Mouse (Mus musculus) neural tube, embryonic 13.5 days (tissue): ENCODE data around the gene Gadd45g. TPM values are rescaled to one million over a fixed set of nuclear protein-coding genes. Genes with fewer than 3 reads are reported as not detected.

Source experiments
- ATAC-seq: fragments of 200-750 bp; cut with Nextera tagmentation; 2 replicates; pipeline ENCODE4 v1.8.0; 2017; ENCODE audit warnings: low read depth, mild to moderate bottlenecking, moderate TSS enrichment, moderate library complexity
- H3K27ac ChIP-seq: fragments of 300-500 bp; sonication (generic); replicated peaks from 2 replicates; pipeline ENCODE4 v1.5.1; 2015; ENCODE audit warnings: moderate library complexity, mild to moderate bottlenecking, inconsistent platforms
- H3K27me3 ChIP-seq: fragments of 300-500 bp; sonication (generic); 2 replicates; pipeline ENCODE4 v1.6.1; 2015; ENCODE audit warnings: mild to moderate bottlenecking, inconsistent platforms
- H3K36me3 ChIP-seq: fragments of 300-500 bp; sonication (generic); 2 replicates; pipeline ENCODE4 v1.6.1; 2015; ENCODE audit warnings: mild to moderate bottlenecking, inconsistent platforms
- H3K4me1 ChIP-seq: fragments of 300-500 bp; sonication (generic); replicated peaks from 2 replicates; pipeline ENCODE4 v1.6.1; 2015; ENCODE audit warnings: inconsistent platforms
- H3K4me2 ChIP-seq: fragments of 300-500 bp; sonication (generic); 2 replicates; pipeline ENCODE4 v1.6.1; 2015; ENCODE audit warnings: inconsistent platforms, mild to moderate bottlenecking, moderate library complexity
- H3K4me3 ChIP-seq: fragments of 300-500 bp; sonication (generic); 2 replicates; pipeline ENCODE4 v1.5.1; 2015; ENCODE audit warnings: mild to moderate bottlenecking, inconsistent platforms
- H3K9ac ChIP-seq: fragments of 300-500 bp; sonication (generic); 2 replicates; pipeline ENCODE4 v1.6.1; 2015; ENCODE audit warnings: moderate library complexity, mild to moderate bottlenecking, inconsistent platforms
- H3K9me3 ChIP-seq: fragments of 300-500 bp; sonication (generic); 2 replicates; pipeline ENCODE4 v1.6.1; 2016; ENCODE audit warnings: inconsistent platforms
- WGBS: fragments of 180-500 bp; shearing (Covaris S2); methylation state at CpG from one replicate; pipeline ENCODE4 v1.1.7; 2015; 5-methylcytosine and 5-hydroxymethylcytosine counted together
- polyA plus RNA-seq: library from polyadenylated mRNA; unstranded; fragments of >200 nt; fragmentation: Nextera tagmentation; extraction: Ambion mirVana; gene quantifications from 2 replicates; pipeline ENCODE4 v1.2.1, GENCODE M21; 2015

Gadd45g gene
- 96.7 and 118 TPM in 2 replicates for polyA plus RNA-seq

DNA sequence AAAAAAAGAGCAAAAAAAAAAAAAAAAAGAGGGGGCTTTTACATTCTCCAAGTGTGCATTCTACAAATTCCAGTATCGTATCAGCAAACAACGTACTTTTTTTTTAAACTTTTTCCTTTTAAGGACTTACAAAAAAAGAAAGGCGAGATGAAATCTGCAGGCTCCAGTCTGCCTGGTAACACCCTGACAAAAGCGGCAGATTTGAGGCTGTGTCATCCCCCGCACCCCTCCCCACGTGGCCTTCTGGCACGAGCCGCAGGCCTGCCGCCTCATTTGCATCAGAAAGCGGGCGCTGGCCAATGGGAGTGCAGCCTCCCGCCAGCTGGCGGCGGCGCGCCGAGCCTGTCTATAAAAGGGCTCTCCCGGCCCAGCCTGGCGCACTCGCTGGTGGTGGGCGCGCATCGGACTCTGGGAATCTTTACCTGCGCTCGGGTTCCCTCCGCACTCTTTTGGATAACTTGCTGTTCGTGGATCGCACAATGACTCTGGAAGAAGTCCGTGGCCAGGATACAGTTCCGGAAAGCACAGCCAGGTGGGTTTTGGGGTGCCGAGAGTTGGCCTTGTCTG, at the start of gene Gadd45g:
Gene Gadd45g (plus strand): TSS at position 378 of the 567 bp plus-strand sequence.
- peaks cover 45% of the 10 kb centered on the region for H3K27me3 ChIP-seq
- peak within 1 kb of the TSS; percentile 86 for H3K4me2 ChIP-seq
- H3K36me3 ChIP-seq = no peaks in the 10 kb centered on the region
- peak within 1 kb of the TSS; percentile 81 for H3K9ac ChIP-seq
- H3K4me1 ChIP-seq = peaks cover 61% of the 10 kb centered on the region
- WGBS = under 1% methylated on average over 31 of the region's 31 CpGs
- H3K27ac ChIP-seq = peak within 1 kb of the TSS; percentile 91
- ATAC-seq = peak; percentile 77
- no peaks in the 10 kb centered on the region for H3K9me3 ChIP-seq
- H3K4me3 ChIP-seq = peak within 1 kb of the TSS; percentile 69

DNA sequence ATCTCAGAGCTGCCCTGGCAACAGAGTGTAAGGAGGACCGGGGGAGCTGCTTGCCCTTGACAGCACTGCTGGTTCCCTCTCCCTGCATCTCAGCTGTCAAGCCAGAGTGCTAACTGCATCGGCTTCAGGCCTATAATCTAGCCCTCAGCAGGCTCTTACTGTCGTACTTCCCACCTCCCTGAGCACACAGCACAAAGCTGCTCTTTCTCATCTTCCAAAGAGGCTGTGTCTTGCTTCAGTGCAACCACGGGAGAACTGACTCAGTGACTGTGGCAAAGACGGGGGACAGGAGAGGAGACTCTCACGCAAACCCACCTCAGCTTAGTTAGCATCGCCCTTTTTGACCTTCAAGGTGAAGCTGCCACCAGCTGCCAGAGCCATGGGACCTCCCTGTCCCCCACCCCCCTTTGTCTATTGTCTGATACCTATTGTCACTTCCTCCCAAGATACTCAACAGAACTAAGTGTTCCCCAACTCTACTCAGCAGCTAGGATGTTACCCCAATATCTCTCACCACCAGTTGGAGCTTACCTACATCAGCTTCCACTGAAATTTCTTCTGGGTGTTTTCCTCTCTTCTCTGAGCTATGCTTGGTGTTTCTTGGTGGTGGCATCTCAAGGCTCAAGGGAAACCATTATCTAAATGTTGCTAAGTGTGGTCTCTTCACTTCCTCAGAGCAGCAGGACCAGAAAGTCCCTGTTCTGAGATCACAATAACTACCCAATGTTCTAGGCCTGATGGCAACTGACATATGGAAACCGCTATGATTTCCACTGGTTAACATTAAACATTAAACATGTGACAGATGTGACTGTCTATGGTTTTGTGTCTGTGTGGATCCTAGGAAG, 48.4 kb upstream of the Gadd45g start:
- WGBS = 70% methylated on average over 8 of the region's 8 CpGs
- Histone ChIP-seq H3K27ac (no peak overlapping the region), H3K4me2 (no peak overlapping the region), H3K9me3 (no peaks in the 10 kb centered on the region), H3K4me3 (no peak overlapping the region), H3K9ac (no peak overlapping the region), H3K27me3 (no peaks in the 10 kb centered on the region), H3K36me3 (no peaks in the 10 kb centered on the region), H3K4me1 (peaks cover under 1% of the 10 kb centered on the region; the same call in 1 of the 2 replicates)
- ATAC-seq = no peak

DNA sequence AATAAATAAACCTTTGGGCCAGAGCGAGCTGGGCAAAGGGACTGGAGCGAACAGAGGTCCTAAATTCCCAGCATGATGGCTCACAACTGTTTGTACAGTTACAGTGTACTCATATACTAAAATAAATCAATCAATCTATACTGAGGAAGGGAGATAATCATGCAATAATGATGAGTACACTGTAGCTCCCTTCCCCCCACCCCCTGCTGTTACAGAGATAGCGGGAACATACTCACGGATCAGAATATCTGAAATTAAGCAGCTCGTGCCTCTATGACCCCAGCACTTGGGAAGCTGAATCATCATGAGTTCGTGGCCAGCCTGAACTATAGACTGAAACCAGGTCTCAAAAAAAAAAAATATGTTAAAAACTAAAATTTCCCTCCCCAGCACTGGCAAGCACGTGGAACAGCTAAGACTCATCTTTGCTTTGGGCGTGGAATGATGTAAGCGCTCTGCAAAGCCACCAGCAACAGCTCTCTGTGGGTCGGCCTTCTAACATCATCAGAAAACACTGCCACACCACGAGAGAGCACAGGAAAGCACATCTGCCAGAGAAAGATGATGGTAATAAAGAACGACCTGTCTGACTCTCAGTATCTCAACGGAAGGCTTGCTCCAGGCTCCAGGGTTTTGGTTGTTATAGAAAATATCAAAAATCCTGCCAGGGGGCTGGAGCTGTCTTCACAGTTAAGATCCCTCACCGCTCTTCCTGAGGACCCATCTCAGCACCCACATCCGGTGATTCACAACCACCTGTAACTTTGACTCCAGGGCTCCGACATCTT, 46.5 kb upstream of the Gadd45g start:
- no peak for ATAC-seq
- Histone ChIP-seq H3K27me3 (no peaks in the 10 kb centered on the region), H3K27ac (no peak overlapping the region), H3K9ac (no peak overlapping the region), H3K4me3 (no peak overlapping the region), H3K9me3 (no peaks in the 10 kb centered on the region), H3K4me1 (no peaks in the 10 kb centered on the region), H3K36me3 (no peaks in the 10 kb centered on the region), H3K4me2 (no peak overlapping the region)
- 84% methylated on average over 16 of the region's 16 CpGs for WGBS

DNA sequence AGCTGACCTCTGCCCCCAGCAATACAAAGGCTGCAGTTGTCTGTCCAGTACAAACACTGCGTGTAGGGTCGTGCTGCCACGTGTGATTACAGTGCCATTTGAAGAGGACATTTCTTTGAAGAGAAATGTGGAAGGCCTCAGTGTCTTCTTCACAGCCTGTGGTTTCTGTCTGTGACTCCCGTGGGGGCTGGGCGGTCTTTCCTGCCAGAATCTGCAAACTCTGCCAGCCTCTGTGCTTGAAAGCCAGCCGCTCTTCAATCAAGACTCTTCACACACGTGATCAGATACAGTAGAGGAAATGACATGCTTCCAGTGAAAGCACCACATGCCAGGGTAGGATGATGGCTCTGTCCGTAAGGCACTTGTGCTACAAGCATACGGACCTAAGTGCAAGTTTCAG, 45.6 kb upstream of the Gadd45g start:
- H3K4me1 ChIP-seq = peaks cover 2% of the 10 kb centered on the region
- no peak overlapping the region for H3K4me2 ChIP-seq
- no peaks in the 10 kb centered on the region for H3K36me3 ChIP-seq
- H3K9me3 ChIP-seq = no peaks in the 10 kb centered on the region
- H3K9ac ChIP-seq = no peak overlapping the region
- no peak overlapping the region for H3K4me3 ChIP-seq
- 55% methylated on average over 9 of the region's 9 CpGs for WGBS
- no peak overlapping the region for H3K27ac ChIP-seq
- no peak for ATAC-seq
- no peaks in the 10 kb centered on the region for H3K27me3 ChIP-seq

DNA sequence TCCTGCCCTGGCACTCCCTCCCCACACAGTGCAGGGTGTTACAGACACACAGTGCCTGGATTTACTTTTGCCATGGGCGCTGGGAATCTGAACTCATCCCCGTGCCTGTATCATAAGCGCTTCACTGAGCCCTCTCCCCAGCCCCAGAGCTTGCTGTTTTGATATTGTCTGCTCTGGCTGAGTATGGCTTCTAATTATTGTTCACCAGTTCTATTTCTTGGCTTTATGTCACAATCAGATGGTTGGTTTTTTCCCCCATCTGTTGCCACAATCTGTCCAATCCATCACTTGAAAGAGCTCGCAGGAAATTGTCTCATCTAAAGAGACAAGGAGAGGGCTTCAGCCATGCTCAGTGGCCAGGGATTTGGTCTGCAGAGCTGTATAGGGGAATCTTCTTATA, 40.8 kb upstream of the Gadd45g start:
- H3K27me3 ChIP-seq = no peaks in the 10 kb centered on the region
- H3K9ac ChIP-seq = no peak overlapping the region
- peak overlapping the region; percentile 79 for H3K27ac ChIP-seq
- WGBS = 66% methylated on average over 4 of the region's 4 CpGs
- H3K36me3 ChIP-seq = no peaks in the 10 kb centered on the region
- H3K4me3 ChIP-seq = no peak overlapping the region
- H3K4me2 ChIP-seq = no peak overlapping the region
- ATAC-seq = no peak
- H3K9me3 ChIP-seq = no peaks in the 10 kb centered on the region
- H3K4me1 ChIP-seq = peaks cover 8% of the 10 kb centered on the region

DNA sequence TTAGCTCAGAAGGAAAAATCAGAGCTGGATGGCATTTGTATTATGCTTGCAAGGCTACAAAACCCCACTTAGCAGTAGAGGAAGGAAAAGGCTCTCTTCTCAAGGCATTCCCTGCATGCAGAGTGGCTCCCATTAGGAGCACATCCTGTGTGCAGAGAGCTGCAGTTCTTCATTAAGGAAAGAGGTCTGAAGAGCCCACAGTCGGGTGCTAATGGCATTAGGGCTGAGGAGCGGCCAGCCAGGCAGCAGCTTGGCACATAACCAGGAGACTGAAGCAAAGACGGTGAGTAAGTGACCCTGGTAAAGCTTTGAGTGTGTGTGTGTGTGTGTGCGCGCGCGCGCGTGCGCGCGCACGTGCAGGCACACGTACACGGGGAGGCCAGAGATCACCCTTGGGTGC, 40.3 kb upstream of the Gadd45g start:
- H3K27me3 ChIP-seq = no peaks in the 10 kb centered on the region
- H3K9me3 ChIP-seq = no peaks in the 10 kb centered on the region
- no peaks in the 10 kb centered on the region for H3K36me3 ChIP-seq
- H3K4me2 ChIP-seq = no peak overlapping the region
- H3K27ac ChIP-seq = peak overlapping the region; percentile 79
- H3K4me3 ChIP-seq = no peak overlapping the region
- peak; percentile 38; the same call in 1 of the 2 replicates for ATAC-seq
- H3K4me1 ChIP-seq = peaks cover 8% of the 10 kb centered on the region
- WGBS = 79% methylated on average over 15 of the region's 15 CpGs
- H3K9ac ChIP-seq = no peak overlapping the region

DNA sequence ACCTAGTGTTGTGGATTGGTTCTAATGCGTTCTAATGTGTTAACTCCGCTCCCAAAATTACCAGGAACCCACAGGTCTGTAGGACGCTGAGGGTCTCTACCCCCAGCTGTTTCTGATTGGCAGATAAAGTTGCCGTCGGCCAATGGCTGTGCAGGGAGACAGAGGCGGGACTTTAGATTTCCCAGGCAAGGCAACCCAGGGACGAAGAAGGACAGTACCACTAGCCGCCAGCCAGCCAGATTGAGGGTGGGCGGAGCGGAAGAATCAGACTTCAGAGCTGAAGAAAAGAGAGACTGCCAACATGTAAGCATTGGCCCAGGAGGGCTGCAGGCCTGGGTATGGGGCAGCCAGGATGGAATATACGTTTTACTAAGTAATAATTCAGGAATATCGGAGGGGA, 38.3 kb upstream of the Gadd45g start:
- no peaks in the 10 kb centered on the region for H3K36me3 ChIP-seq
- no peaks in the 10 kb centered on the region for H3K9me3 ChIP-seq
- WGBS = 25% methylated on average over 12 of the region's 12 CpGs
- H3K27ac ChIP-seq = no peak overlapping the region
- no peaks in the 10 kb centered on the region for H3K27me3 ChIP-seq
- peak; percentile 16; the same call in 1 of the 2 replicates for ATAC-seq
- no peak overlapping the region for H3K4me3 ChIP-seq
- H3K9ac ChIP-seq = no peak overlapping the region
- H3K4me2 ChIP-seq = no peak overlapping the region
- peaks cover 19% of the 10 kb centered on the region for H3K4me1 ChIP-seq

DNA sequence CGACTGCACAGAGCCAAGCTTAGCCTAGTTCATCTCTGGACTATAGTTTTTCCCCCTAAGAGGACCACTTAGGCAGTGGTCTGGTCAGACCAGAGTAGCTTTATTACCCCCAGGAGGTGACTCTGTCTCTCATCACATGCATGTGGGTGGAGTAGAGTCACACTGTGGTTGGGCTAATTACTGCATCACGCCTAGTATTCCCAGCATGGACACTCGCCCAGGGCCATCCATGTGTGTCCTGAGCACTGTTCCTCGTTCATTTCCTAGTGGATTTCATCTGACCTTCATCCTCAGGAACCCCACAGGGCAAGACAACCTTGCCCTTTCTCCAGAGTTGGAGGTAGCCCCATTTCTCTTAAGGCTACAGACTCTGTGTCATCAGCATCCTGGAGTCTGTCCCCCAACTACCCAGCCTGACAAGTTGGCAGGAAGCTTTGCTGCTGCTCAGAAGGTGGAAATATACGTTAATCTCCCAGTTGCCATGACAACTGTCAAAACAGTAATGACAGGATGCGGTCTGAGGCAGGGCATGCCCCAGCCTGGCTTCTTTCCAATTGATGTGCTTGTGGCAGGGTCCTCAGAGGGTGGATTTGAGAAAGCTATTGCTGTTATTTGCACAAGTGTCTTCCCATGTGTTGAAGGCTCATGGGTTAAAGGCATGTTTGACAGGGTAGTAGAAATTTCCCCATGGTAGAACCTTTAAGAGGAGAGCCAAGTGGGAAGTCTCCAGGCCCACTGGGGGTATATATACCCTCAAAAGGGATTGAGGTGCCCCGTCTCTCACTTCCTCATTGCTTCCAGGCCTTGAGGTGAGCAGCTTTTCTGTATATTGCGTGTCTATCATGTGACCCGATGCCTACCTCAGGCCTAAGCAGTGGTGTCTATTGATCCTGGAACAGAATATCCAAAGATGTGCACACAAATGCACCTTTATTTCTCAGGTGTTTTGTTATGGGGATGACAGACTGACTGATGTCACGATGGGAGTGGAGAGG, 32.6 kb upstream of the Gadd45g start:
- WGBS = 54% methylated on average over 10 of the region's 10 CpGs
- no peak for ATAC-seq
- Histone ChIP-seq H3K4me1 (peaks cover 33% of the 10 kb centered on the region), H3K4me2 (no peak overlapping the region), H3K9ac (no peak overlapping the region), H3K36me3 (no peaks in the 10 kb centered on the region), H3K9me3 (no peaks in the 10 kb centered on the region), H3K27ac (0 out of 2 replicates have a peak overlapping the region, but pooled peaks have one; percentile 18), H3K27me3 (no peaks in the 10 kb centered on the region), H3K4me3 (no peak overlapping the region)

DNA sequence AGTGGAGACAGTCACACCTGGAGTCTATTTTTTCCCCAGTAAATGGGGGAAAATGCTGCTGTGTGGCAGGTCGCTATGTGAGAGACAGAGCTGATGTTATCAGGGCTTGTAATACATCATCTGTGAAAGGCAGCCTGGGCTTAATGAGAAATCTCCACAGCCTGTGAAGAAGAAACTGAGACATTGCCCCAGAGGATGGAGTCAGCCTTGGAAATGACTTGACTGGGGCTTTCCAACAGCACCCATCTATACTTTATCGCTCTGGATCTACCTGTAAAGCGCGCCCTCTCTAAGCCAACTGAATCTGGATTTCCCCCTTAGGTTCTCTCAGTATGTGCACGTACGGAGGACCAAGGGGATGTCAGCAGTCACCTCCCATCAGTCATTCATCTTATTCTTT, 31.8 kb upstream of the Gadd45g start:
- WGBS = 88% methylated on average over 6 of the region's 6 CpGs
- Histone ChIP-seq H3K36me3 (no peaks in the 10 kb centered on the region), H3K4me2 (no peak overlapping the region), H3K27me3 (no peaks in the 10 kb centered on the region), H3K9me3 (no peaks in the 10 kb centered on the region), H3K9ac (no peak overlapping the region), H3K27ac (0 out of 2 replicates have a peak overlapping the region, but pooled peaks have one; percentile 18), H3K4me1 (peaks cover 33% of the 10 kb centered on the region), H3K4me3 (no peak overlapping the region)
- no peak for ATAC-seq

DNA sequence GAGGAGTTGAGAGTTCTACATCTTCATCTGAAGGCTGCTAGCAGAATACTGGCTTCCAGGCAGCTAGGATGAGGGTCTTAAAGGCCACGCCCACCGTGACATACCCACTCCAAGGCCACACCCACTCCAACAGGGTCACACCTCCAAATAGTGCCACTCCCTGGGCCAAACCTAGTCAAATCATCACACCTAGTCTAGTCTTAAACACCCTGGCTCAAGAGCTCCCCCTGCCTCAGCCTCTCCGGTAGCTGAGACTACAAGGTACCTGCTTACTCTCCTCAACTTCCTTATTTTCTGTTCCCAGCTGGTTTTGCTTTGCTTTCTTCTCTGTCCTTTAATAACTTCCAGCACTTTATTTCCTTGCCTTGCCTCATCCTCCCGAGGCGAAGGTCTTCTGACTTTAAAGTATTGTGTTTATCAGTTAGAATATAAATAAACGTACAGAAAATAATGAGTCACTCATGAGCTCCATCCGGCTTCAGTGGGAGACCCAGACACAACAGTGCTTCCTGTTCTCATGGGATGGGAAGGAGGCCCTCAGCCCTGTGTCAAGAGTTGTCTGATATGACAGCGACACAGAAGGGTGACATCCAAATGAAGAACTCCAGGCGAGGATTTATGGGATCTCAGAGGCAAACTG, 30.5 kb upstream of the Gadd45g start:
- H3K27ac ChIP-seq = peak overlapping the region; percentile 61; the same call in 1 of the 2 replicates
- H3K4me1 ChIP-seq = peaks cover 33% of the 10 kb centered on the region
- H3K9ac ChIP-seq = no peak overlapping the region
- H3K9me3 ChIP-seq = no peaks in the 10 kb centered on the region
- H3K27me3 ChIP-seq = no peaks in the 10 kb centered on the region
- no peak overlapping the region for H3K4me2 ChIP-seq
- H3K4me3 ChIP-seq = no peak overlapping the region
- no peak for ATAC-seq
- 76% methylated on average over 9 of the region's 9 CpGs for WGBS
- H3K36me3 ChIP-seq = no peaks in the 10 kb centered on the region

DNA sequence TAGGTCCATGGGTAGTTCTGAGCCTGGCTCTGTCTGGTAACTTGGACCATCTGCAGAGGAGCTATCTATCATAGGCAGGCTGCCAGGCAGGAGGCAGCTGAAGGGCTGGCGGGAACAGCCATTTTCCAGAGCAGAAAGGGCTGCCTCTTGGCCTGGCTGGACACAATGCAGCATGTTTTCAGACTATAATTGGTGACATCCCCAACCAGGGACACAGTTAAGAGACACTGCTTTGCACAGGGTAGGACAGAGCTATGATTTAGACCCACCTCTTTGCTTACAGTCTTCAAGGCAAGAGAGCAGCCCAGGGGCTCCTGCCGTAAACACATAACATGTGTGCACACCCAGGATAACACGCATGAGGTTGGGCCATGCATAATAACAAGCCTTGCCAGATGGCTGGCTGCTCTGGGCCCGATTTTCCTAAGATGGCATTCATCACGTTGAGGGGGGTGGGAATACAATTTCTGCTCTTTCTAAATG, 29.9 kb upstream of the Gadd45g start:
- Histone ChIP-seq H3K27ac (peak overlapping the region; percentile 61), H3K36me3 (no peaks in the 10 kb centered on the region), H3K27me3 (no peaks in the 10 kb centered on the region), H3K4me1 (peaks cover 33% of the 10 kb centered on the region), H3K9me3 (no peaks in the 10 kb centered on the region), H3K4me3 (no peak overlapping the region), H3K9ac (no peak overlapping the region), H3K4me2 (no peak overlapping the region)
- peak; percentile 38; the same call in 1 of the 2 replicates for ATAC-seq
- WGBS = 60% methylated on average over 5 of the region's 5 CpGs
